Mouse (Mus musculus) hindbrain, embryonic 11.5 days (tissue): ENCODE data around the gene Hoxa5. TPM values are rescaled to one million over a fixed set of nuclear protein-coding genes. Genes with fewer than 3 reads are reported as not detected.
A peak's percentile ranks its signal among the peaks of the same experiment; 100 is the strongest.

ENCODE experiments used
- ATAC-seq: fragments of 200-750 bp; cut with Nextera tagmentation; 2 replicates; pipeline ENCODE4 v1.8.0; 2017; ENCODE audit warnings: mild to moderate bottlenecking, moderate TSS enrichment, moderate library complexity; ENCODE audit not compliant: low FRiP score
- DNase-seq: peaks from one replicate; pipeline ENCODE4 v3.0.0-alpha.2; 2015; ENCODE audit warnings: low spot score
- H3K27ac ChIP-seq: fragments of 300-500 bp; sonication (generic); 2 replicates; pipeline ENCODE4 v1.5.1; 2014; ENCODE audit warnings: mild to moderate bottlenecking, low read depth, low read length
- H3K27me3 ChIP-seq: fragments of 300-500 bp; sonication (generic); 2 replicates; pipeline ENCODE4 v1.6.1; 2014; ENCODE audit warnings: mild to moderate bottlenecking, low read length, moderate library complexity, mixed read lengths; ENCODE audit not compliant: control insufficient read depth, insufficient read depth
- H3K36me3 ChIP-seq: fragments of 300-500 bp; sonication (generic); 2 replicates; pipeline ENCODE4 v1.6.1; 2014; ENCODE audit warnings: mild to moderate bottlenecking, low read length, moderate library complexity, mixed read lengths; ENCODE audit not compliant: control insufficient read depth, insufficient read depth
- H3K4me1 ChIP-seq: fragments of 300-500 bp; sonication (generic); replicated peaks from 2 replicates; pipeline ENCODE4 v1.6.1; 2014; ENCODE audit warnings: low read length, mixed read lengths; ENCODE audit not compliant: control insufficient read depth, insufficient read depth
- H3K4me2 ChIP-seq: fragments of 300-500 bp; sonication (generic); replicated peaks from 2 replicates; pipeline ENCODE4 v1.6.1; 2014; ENCODE audit warnings: mild to moderate bottlenecking, low read depth, low read length
- H3K4me3 ChIP-seq: fragments of 300-500 bp; sonication (generic); 2 replicates; pipeline ENCODE4 v1.5.1; 2014; ENCODE audit warnings: low read depth, low read length
- H3K9ac ChIP-seq: fragments of 300-500 bp; sonication (generic); 2 replicates; pipeline ENCODE4 v1.6.1; 2014; ENCODE audit warnings: low read depth, low read length
- H3K9me3 ChIP-seq: fragments of 300-500 bp; sonication (generic); 2 replicates; pipeline ENCODE4 v1.6.1; 2016; ENCODE audit warnings: low read length; ENCODE audit not compliant: control insufficient read depth
- WGBS: fragments of 180-500 bp; shearing (Covaris S2); extraction: QIAGEN DNeasy Blood & Tissue Kit; methylation state at CpG from one replicate; pipeline ENCODE4 v1.1.7; 2014; 5-methylcytosine and 5-hydroxymethylcytosine counted together
- polyA plus RNA-seq: library from polyadenylated mRNA; unstranded; fragments of >200 nt; fragmentation: Nextera tagmentation; extraction: Ambion mirVana; gene quantifications from 2 replicates; pipeline ENCODE4 v1.2.1, GENCODE M21; 2014

The Hoxa5 gene
- polyA plus RNA-seq, 1 experiment from 2014 or later: 23.8 TPM

GRCm38 (mm10) chr6:52213119-52213986, 9.0 kb upstream of the Hoxa5 start, which contains the start of the genes Hoxa3 and Gm28308:
TSS of gene Hoxa3 (minus strand) at chr6:52213336.
TSS of gene Gm28308 (minus strand) at chr6:52213339.
- H3K9ac ChIP-seq: no peak within 1 kb of the TSS
- peaks cover 9% of the 10 kb centered on the region; the same call in 1 of the 2 replicates for H3K4me1 ChIP-seq
- H3K4me3 ChIP-seq: no peak within 1 kb of the TSS; the same call in 1 of the 2 replicates
- H3K9me3 ChIP-seq: no peaks in the 10 kb centered on the region
- no peak for DNase-seq
- H3K36me3 ChIP-seq: no peaks in the 10 kb centered on the region
- 2% methylated on average over 38 of the region's 38 CpGs for WGBS
- ATAC-seq: no peak
- peaks cover 97% of the 10 kb centered on the region for H3K27me3 ChIP-seq
- no peak within 1 kb of the TSS for H3K27ac ChIP-seq
- H3K4me2 ChIP-seq: no peak within 1 kb of the TSS; the same call in 1 of the 2 replicates

GRCm38 (mm10) chr6:52212556-52213118, 8.2 kb upstream of the Hoxa5 start:
- Histone ChIP-seq H3K27ac (no peak overlapping the region), H3K36me3 (no peaks in the 10 kb centered on the region), H3K4me1 (peaks cover 9% of the 10 kb centered on the region; the same call in 1 of the 2 replicates), H3K9me3 (no peaks in the 10 kb centered on the region), H3K4me2 (no peak overlapping the region; the same call in 1 of the 2 replicates), H3K4me3 (no peak overlapping the region; the same call in 1 of the 2 replicates), H3K27me3 (peaks cover 96% of the 10 kb centered on the region), H3K9ac (no peak overlapping the region)
- WGBS: under 1% methylated on average over 22 of the region's 22 CpGs
- ATAC-seq (no peak), DNase-seq (peak; percentile 59)

- Histone ChIP-seq H3K4me1 (peaks cover 4% of the 10 kb centered on the region; the same call in 1 of the 2 replicates), H3K27me3 (peaks cover 96% of the 10 kb centered on the region), H3K36me3 (no peaks in the 10 kb centered on the region), H3K27ac (no peak overlapping the region), H3K9me3 (no peaks in the 10 kb centered on the region), H3K4me2 (no peak overlapping the region), H3K4me3 (no peak overlapping the region), H3K9ac (no peak overlapping the region)
- ATAC-seq: no peak
- peak; percentile 56 for DNase-seq
- WGBS: 5% methylated on average over 13 of the region's 13 CpGs
Observed at GRCm38 (mm10) chr6:52211961-52212360, 7.6 kb upstream of the Hoxa5 start.

- Histone ChIP-seq H3K36me3 (no peaks in the 10 kb centered on the region), H3K4me1 (peaks cover 4% of the 10 kb centered on the region; the same call in 1 of the 2 replicates), H3K4me3 (no peak overlapping the region; the same call in 1 of the 2 replicates), H3K4me2 (no peak overlapping the region), H3K9ac (no peak overlapping the region), H3K27me3 (peaks cover 96% of the 10 kb centered on the region), H3K27ac (no peak overlapping the region), H3K9me3 (no peaks in the 10 kb centered on the region)
- WGBS: 1% methylated on average over 37 of the region's 37 CpGs
- peak; percentile 59 for ATAC-seq
- peak; percentile 69 for DNase-seq
Observed at GRCm38 (mm10) chr6:52211170-52211935, 7.0 kb upstream of the Hoxa5 start.

- Histone ChIP-seq H3K4me1 (peaks cover 4% of the 10 kb centered on the region; the same call in 1 of the 2 replicates), H3K27me3 (peaks cover 93% of the 10 kb centered on the region), H3K4me3 (no peak overlapping the region), H3K4me2 (no peak overlapping the region), H3K36me3 (no peaks in the 10 kb centered on the region), H3K9ac (no peak overlapping the region), H3K9me3 (no peaks in the 10 kb centered on the region), H3K27ac (no peak overlapping the region)
- DNase-seq (peak; percentile 62), ATAC-seq (no peak)
- 6% methylated on average over 12 of the region's 12 CpGs for WGBS
Observed at GRCm38 (mm10) chr6:52209685-52210046, 5.3 kb upstream of the Hoxa5 start.

GRCm38 (mm10) chr6:52208868-52209684, 4.7 kb upstream of the Hoxa5 start:
- Histone ChIP-seq H3K27ac (no peak overlapping the region), H3K4me3 (no peak overlapping the region; the same call in 1 of the 2 replicates), H3K9me3 (no peaks in the 10 kb centered on the region), H3K4me1 (peaks cover 4% of the 10 kb centered on the region; the same call in 1 of the 2 replicates), H3K9ac (no peak overlapping the region), H3K4me2 (peak overlapping the region; percentile 23; the same call in 1 of the 2 replicates), H3K36me3 (no peaks in the 10 kb centered on the region), H3K27me3 (peaks cover 93% of the 10 kb centered on the region)
- ATAC-seq: no peak
- peak; percentile 55 for DNase-seq
- WGBS: 2% methylated on average over 17 of the region's 18 CpGs

GRCm38 (mm10) chr6:52208072-52208867, 3.9 kb upstream of the Hoxa5 start, which contains the start of gene Hoxa6:
TSS of gene Hoxa6 (minus strand) at chr6:52208722.
- H3K36me3 ChIP-seq: no peaks in the 10 kb centered on the region
- no peaks in the 10 kb centered on the region for H3K9me3 ChIP-seq
- peaks cover 4% of the 10 kb centered on the region; the same call in 1 of the 2 replicates for H3K4me1 ChIP-seq
- peak; percentile 55 for DNase-seq
- WGBS: 1% methylated on average over 42 of the region's 47 CpGs
- peaks cover 94% of the 10 kb centered on the region for H3K27me3 ChIP-seq
- peak within 1 kb of the TSS; percentile 23 for H3K4me2 ChIP-seq
- H3K4me3 ChIP-seq: peak within 1 kb of the TSS; percentile 23
- 0 out of 2 replicates have a peak within 1 kb of the TSS, but pooled peaks have one; percentile 30 for H3K27ac ChIP-seq
- ATAC-seq: no peak
- H3K9ac ChIP-seq: 0 out of 2 replicates have a peak within 1 kb of the TSS, but pooled peaks have one; percentile 11
